Mouse (Mus musculus) left cerebral cortex, adult 11 months (tissue): ENCODE measurements around the gene Barx2.
"Not testable (repeated sequence)": the region's sequence is repeated elsewhere in the genome, so short reads cannot be mapped to it uniquely, and the experiment has no call there.

Experiments
- DNase-seq: peaks from one replicate; pipeline ENCODE4 v3.0.0; 2022; ENCODE audit warnings: low spot score

The Barx2 gene

DNA sequence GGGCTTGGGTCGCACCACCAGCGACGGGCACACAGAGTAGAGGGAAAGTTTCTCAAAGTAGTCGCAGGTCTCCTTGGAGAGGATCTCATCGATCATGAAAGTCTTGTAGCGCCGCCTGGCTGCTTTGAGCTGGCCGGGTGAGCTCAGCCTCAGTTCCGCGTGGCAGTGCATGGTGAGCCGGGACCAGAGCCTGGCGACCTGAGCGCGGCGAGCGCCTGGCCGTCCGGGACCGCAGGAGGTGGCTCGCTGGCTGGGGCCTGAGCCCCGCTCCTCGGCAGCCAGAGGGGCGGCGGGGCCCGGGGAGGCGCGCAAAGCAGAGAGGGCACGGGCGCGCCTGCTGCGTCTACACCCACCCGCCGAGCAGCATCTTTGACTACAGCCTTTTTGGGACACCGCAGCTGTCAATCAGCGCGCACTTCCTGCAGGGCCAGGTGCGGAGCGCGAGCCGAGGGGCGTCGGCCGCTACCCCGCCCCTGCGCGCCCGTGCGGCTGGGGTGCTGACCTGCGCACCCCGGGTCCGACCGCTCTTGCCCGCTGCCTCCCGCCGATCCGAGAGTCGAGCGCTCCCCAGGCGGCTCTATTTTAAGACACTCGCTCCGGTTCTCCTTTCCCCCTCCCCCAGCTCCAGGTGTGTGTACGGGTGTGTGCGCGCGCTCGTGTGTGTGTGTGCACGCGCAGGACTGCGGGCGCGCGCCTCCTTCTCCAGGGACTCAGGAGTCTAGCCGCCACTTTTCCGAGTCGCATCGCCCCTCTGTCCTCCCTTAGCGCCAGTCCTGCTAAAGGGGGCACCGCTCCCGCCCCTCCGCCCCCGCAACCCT is at the start of gene Barx2:
Gene Barx2 (minus strand): TSS at position 542 of the 818 bp plus-strand sequence.
- peak; percentile 37 for DNase-seq

DNA sequence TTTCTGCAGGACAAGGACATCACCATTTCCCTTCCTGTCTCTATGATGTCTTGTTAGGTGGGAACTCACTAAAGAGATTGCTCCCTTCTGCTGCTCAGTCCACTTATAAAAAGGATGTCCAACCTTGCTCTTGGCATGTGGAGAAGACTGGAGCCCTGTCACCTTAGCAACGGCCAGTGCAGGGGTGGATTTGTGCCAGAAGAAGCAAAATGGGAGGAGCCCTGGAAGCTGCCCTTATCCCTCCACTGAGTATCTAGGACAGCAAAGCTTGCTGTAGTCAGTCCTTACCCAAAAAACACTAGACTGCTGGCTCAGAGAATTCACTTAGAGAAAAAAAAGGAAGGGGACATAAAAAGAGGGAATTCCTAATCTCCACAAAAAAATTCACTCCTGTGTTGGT is 49.0 kb upstream of the Barx2 start:
- DNase-seq = no peak

DNA sequence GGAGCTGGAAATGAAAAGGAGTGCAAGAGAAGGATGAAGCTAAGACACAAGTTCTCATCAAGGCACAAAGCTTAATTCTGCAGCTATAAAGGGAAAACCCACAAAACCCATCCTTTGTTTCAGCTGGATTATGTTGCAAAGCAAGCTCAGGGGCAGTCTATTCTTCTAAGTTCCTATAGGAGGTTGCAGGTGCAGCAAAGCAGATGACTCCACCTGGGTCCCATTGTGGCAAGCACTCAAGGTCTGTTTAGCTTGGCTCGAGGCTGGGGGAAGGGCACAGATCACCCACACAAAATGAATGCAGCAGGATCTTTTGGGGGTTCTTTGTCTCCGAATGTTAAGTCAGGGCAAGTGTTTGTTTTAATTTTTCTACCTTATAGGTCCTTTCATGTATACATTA is 47.2 kb upstream of the Barx2 start:
- no peak for DNase-seq

DNA sequence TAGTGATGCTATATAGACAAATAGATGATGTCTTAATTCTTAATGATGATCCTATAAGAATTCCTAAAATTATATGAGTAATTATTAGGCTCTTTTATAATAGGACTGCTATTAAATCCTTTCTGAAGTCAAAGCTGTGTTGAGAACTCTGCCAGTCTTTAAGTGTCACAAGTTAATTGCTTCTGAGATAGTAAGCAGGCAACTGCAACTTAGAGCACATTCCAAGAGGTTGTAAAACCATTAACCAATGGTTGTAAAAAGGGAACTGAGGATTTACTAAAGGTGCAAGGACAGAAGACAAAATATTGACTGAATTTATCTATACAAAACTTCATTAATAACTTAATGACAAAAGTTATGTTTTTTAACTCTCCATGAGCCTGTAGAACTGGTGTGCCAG is 44.9 kb upstream of the Barx2 start:
- DNase-seq = no peak

DNA sequence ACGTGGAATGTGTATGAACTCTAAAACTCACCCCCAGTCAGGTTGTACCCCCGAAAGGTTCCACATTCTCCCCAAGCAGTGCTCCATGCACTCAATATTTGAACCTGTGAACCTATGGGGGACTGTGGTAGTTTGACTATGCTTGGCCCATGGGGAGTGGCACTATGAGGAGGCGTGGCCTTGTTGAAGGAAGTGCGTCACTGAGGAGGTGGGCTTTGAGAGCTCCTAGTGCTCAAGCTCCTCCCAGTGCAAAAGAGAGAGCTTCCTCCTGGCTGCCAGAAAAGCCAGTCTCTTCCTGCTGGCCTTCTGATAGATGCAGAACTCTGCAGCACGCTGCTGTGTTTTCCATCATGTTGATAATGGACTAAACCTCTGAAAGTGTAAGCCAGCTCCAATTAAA is 37.2 kb upstream of the Barx2 start:
- DNase-seq = no peak

DNA sequence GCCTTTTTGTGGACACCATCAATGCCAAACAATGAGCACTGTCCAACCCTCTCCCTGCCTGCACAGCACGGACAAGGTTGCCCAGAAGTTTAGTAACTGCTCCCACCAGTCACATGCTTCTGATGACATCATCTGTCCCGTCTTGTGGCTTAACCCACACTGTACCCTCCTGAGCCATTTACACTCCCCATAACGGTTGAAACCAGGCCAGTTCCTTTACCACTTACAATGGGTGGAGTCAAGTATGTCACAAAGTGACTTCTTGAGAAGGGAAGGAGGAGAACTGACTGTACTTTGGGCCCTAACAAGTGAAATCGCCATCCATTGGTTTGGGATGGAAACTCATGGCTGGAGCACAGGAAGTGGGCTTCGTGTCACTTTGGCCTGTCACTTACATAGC is 35.8 kb upstream of the Barx2 start:
- DNase-seq = no peak

DNA sequence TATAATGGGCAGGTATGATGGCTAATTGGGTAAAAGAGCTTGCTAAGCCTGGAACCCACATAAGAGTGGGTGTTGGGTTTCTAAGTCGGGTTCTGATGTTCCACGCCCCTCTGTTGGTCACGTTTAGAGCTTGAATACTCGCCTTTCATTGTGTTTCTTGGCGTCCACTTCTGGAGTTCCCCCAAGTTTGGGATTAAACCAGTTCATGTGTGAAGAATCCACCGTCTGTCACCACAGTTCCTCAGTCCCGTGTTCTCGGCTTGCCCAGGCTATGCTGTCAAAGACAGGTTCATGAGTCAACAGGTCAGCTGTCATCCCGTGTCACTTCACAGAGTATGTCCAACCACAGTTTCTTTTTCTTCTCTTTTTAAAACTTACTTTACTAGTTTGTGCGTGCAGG is 33.8 kb upstream of the Barx2 start:
- DNase-seq = no peak

DNA sequence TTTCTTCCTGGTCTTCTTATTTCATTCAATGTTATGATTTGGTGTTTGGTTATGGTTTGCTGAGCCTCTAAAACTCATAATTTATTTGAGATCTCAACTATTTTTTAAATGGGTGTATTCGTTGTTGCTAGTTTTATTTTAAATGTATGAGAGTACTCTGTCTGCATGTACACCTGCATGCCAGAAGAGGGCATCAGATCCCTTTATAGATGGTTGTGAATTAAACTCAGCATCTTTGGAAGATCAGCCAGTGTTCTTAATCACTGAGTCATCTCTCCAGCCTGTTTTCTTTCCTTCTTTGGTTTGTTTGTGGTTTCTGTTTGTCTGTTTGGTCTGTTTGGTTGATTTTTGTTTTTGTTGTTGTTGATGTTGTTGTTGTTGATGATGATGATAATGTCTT is 29.1 kb upstream of the Barx2 start:
- no peak for DNase-seq

DNA sequence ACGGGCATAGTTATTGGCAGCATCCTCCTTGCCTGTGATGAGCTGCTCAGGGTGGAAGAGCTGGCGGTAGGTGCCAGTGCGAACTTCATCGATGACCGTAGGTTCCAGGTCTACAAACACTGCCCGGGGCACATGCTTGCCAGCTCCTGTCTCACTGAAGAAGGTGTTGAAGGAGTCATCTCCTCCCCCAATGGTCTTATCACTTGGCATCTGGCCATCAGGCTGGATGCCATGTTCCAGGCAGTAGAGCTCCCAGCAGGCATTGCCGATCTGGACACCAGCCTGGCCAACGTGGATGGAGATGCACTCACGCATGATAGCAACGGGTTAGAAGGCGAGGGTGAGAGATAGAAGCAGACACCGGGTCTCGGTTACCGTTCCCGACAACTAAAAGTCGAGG is 23.2 kb upstream of the Barx2 start:
- DNase-seq = not testable (repeated sequence)

DNA sequence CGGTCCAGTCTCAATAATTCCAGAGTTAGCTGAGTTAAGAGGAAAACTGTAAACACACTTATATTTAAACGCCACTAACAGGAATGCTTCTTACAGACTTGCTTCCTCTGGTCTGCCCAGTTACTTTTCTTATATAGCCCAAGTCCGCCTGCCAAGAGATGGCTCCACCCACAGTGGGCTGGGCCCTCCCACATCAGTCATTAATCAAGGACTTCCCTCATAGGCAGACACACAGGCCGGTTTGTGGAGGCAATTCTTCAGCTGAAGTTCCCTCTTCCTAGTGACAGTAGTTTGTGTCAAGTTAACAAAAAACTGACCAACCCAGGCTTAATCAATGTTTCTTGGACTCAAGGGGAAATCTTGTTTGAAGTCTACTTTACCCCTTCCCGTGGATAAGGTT is 18.4 kb upstream of the Barx2 start:
- no peak for DNase-seq

DNA sequence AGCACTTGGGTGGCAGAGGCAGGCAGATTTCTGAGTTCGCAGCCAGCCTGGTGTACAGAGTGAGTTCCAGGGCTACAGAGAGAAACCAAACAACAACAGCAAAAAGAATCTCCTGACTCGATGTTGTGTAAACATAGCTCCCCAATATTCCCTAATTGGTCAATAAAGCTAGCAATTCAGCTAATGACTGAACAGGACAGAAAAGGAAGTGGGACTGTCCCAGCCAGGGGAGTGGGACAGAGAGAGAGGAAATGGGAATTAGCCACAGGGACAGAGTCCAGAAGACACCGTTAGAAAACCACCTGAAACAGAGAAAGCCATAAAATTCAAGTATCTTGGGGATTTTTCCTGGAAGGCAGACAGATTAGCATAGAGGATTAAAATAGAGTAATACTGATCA is 18.0 kb upstream of the Barx2 start:
- no peak for DNase-seq

DNA sequence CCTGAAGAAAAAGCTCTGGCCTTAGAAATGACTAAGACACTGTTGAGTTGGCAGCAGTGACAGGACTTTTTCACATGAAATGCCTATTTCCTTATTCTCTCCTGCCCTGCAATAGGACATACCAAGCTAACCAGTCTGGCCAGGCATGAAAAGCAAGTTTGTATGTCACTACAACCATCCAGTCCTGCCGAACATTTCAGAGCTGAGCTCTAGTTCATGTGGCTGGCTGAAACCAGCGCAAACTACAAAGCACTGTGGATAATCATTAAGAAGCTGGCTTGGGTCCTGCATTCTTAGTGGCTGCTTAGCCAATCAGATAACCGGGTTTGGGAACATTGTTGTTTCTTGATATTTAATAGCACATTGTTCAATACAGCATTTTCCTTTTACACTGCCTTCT is 13.5 kb upstream of the Barx2 start:
- no peak for DNase-seq

DNA sequence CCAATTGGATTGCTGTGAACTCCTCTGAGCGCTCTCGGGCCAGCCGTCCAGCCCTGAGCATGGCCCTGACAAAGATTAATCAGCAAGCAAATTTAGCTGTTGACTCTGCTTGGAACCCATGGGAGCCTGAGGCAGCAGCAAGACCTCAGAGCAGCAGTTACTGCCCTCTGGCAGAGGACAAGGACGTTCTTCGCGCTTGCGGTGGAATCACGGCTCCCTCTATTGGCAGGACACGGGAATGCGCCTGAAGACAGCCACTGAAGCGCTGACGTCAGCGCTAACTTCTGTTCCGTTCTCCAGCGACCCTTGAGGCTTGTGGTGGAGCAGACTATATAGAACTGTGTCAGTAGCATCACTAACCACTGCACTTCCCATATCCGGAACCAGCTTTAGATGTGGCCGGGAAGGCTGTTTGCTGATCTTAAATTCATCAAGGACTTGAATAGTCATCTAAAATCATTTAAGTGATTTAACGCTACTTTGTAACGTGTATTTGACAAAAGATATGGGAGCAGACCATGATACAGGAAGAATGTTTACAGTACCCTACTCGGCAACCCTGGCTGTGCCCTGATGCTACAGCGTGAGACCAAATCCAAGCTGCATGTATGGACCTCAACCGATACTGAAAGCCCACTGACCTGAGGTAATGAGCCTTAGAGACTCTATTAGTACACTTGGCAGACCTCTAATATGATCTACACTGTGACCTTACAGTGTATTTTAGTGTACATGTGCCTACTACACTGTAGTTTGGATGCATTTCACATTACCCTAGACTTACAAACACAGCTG is 12.8 kb upstream of the Barx2 start:
- DNase-seq = peak; percentile 47

DNA sequence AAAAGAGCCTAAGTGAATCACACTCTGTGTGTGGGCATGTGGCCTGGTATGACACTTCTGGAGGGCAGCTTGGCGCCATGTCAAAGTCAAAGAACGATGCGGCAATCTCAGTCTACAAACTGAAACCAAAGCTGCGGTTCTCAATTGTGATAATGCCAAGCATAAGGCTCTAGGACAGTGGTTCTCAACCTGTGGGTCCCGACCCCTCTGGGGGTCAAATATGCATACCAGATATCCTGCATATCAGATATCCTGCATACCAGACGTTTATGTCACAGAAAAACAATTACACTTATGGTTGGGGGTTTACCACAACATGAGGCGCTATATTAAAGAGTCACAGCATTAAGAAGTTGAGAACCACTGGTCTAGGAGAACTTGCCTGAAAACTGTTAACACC is 10.3 kb upstream of the Barx2 start:
- DNase-seq = no peak

DNA sequence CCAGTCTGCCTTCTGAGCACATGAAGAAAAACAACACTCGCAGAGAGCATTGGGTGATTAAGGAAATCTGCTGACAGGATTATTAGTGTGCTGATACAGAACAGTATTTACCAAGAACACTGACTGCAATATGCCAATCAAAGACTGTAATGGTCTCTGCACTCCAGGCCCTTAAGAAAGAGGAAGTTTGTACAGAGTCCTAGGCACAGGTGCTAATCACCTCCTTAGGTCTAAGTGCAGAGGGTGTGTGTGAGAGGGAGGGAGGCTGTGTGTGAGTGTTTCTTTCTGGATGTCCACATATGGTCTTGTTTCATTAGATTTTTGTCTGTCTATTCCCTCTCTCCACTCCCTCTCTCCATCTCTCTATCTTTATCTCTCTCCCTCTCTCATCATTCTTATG is 6.5 kb upstream of the Barx2 start:
- DNase-seq = no peak

DNA sequence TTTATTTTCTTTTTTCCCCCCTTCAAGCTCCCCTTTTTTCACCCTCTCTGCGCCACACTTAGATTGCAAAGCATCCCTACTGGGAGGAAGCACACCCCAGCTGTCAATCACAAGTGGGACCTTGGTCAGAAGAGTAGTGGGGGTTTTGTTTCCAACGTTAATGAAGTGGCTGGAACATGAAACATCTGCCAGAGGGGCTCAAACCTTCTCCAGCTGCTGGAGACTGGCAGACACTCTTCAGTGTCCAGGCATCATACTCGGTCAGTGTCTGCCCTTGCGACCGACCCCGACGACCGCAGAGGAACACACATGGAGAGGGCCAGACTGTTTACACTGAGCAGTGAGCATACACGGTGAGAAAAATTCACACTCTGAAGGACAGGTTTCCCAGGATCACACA is 3.2 kb upstream of the Barx2 start:
- DNase-seq = no peak

DNA sequence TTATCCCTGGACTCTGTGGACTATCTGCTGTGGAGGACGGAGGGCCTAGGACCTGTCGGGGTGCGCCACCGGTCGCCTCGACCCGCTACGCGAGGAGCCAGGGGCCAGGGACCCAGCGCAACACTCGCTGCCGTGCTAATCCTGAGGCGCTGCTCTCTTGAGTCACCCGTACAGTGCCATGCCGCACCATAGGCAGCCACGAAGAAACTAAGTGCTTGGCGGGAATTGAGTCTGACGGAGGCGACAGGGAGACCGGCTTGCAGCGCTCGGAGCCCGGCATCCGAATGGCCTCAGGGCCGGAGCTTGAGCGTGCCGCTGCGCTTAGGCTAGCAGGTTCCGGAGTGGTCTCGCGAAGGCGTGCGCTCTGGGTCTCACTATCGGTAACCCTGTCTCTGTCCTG is 1.6 kb upstream of the Barx2 start:
- no peak for DNase-seq

DNA sequence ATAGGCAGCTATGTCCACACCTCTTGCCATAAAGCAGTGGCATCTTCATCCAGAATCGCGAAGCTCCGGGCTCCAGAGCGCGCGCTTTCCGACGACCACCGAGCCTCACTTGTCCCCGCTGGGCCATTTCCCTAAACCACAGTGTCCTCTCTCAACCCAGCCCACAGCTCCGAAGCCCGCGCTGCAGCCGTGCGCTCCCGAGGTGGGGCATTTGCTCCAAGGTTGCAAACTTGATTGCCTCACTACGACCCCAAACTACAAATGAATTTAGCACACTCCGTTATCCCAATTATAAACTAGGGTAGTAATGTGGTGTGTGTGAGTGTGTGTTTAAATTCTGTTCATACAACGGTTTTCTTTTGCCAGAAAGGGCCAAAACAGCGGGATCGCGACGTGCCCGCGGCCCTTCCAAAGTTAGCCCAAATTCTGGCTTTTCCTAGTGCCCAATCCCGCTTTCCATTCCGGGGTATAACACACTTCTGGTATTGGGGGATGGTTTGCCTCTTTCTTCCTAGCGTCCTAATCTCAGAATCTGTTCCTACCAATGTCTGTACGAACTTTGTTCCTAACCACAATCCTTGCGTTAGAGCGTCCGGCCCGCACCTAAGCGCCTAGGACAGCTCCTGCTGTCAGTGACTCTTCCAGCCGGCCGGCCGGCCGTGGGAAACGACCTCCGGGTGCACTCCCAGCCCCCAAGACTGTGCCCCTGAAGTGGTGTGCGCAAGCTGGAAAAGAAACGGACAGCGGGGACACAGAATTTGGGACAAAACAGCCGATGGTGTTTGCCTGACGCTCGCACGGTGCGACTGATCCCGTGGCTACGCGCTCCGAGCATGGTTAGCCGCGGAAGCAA is 703 bp upstream of the Barx2 start:
- DNase-seq = no peak

DNA sequence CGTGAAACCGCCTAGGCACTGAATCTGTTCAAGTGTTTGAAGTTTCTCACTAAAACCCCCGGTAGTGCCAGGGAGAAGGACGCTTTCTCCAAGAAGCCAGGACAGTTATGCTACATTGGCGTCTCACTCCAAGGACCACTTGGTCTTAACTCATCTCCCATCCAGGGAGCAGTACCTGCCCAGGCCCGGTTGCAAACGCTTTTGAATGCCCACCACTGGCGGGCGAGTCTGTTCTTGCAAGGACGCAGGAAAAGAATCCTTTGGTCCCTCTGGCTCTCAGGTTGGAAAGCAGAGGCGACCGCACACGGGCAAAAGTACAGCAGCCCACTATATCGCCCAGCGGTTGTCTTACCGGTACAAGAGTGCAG is 725 bp downstream of the Barx2 start:
- DNase-seq = no peak

DNA sequence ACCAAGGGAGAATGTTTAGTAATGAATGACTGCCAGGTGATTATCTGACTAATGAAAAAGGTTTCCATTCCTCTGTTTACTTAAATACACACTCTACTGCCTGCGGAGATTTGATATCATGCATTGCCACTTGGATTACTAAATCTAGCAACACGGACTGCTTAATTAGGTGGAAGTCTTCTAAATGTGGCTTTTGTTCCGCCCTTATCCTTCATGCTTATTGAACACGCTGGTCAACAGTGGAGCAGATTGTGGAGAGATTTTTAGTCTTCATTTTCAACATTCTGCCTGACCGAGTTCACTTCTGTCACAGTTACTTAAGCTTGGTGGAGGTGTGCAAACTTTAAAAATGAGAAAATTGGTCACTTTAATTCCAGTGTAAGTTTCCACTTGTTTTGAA is 3.0 kb downstream of the Barx2 start:
- no peak for DNase-seq

DNA sequence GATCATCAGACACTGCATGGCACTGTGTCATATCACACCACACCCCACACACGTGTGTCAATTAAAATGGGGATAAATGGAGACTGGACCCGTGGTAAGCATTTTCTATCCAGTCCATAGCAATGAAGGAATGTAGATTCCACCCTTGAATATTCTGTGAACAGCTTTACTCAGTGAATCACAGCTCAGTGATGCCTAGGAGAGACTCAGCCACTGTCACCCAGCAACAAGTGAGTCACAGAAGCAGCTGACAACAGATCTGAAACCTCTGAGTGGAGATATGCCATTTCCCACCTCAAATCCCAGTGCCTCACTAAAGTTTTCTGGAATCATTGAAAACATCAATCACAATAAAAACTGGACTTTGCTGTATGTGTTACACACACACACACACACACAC is 11.5 kb downstream of the Barx2 start:
- no peak for DNase-seq

DNA sequence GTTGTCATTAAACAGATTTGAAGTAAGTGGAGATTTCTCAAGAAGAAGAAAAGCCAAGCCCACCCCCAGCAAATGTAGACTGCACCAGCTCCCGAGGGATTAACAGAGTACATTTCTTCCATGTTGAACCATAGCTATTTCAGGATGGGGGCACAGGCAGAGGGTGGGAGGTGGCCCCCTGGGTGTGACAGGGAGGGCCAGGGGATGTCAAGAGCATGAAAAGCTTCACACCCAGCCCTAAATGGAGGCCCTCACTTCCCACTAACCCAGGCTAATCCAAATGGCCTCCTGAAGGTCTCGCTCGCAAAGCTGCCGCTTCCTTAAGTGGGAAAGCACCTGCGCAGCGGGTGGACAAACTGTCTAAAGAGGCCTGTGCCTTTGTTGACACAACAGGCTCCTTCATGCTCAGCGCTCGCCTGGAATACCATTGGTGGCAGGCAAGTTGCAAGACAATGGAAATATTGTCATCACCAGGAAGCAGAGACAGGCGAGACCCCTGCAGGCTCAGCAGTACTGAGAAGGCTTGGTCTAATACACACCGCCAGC is 18.4 kb downstream of the Barx2 start:
- no peak for DNase-seq

DNA sequence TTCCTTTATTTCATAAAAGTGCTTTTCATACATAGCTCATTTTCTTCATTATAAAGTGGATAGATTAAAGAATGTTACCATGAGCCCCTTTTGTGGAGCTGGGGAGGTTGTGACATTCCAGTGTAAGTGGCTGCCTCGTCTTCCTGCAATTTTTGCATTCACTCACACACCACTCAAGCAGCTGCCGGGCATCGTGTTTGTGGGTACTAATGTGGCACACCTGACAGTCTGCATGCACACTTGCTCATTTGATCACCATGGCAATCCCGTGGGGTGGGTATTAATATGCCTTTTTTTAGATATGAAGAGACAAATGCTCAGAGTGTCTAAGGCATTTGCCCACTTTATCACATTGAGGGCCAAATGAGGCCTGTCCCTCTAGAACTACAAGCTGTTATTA is 24.9 kb downstream of the Barx2 start:
- DNase-seq = no peak
